Mouse (Mus musculus) urinary bladder, adult 2 months (tissue): ENCODE data around the gene Olfr706. TPM values are rescaled to one million over a fixed set of nuclear protein-coding genes. Genes with fewer than 3 reads are reported as not detected.
"Not testable (repeated sequence)": the region's sequence is repeated elsewhere in the genome, so short reads cannot be mapped to it uniquely, and the experiment has no call there.

Experiments
- DNase-seq: peaks from one replicate; pipeline ENCODE4 v3.0.0; 2022; ENCODE audit warnings: low spot score
- polyA plus RNA-seq: library from polyadenylated mRNA; depleted of rRNA; stranded (reverse); fragments of >200 nt; gene quantifications from 2 replicates; pipeline ENCODE4 v1.2.3, GENCODE M21; 2012; rRNA removed

Olfr706 gene
- not detected in 2 replicates for polyA plus RNA-seq

GRCm38 (mm10) chr7:106888062-106888461 lies at the start of gene Olfr706:
Gene Olfr706, minus strand, starts transcription at chr7:106888162.
- DNase-seq: no peak

- DNase-seq: no peak
Measured at GRCm38 (mm10) chr7:106932119-106932518, 44.2 kb upstream of the Olfr706 start, which contains the start of gene Olfr709-ps1. Gene Olfr709-ps1, minus strand, starts transcription at chr7:106932219.

- not testable (repeated sequence) for DNase-seq
Measured at GRCm38 (mm10) chr7:106920961-106921360, 33.0 kb upstream of the Olfr706 start.

GRCm38 (mm10) chr7:106907676-106908075 lies 19.7 kb upstream of the Olfr706 start, which contains the start of gene Olfr1532-ps1:
Gene Olfr1532-ps1, plus strand, starts transcription at chr7:106908001.
- DNase-seq: no peak

- DNase-seq: not testable (repeated sequence)
Measured at GRCm38 (mm10) chr7:106901141-106901540, 13.2 kb upstream of the Olfr706 start, which contains the start of gene Olfr707. Gene Olfr707, minus strand, starts transcription at chr7:106901241.

- DNase-seq: no peak
Measured at GRCm38 (mm10) chr7:106876791-106877190, 11.2 kb downstream of the Olfr706 start, which contains the start of gene Olfr705. Gene Olfr705, minus strand, starts transcription at chr7:106876891.

- DNase-seq: no peak
Measured at GRCm38 (mm10) chr7:106862885-106863284, 25.1 kb downstream of the Olfr706 start, which contains the start of gene Olfr704. Gene Olfr704, plus strand, starts transcription at chr7:106863185.

- no peak for DNase-seq
Measured at GRCm38 (mm10) chr7:106843060-106843459, 44.9 kb downstream of the Olfr706 start, which contains the start of gene Olfr703. Gene Olfr703, plus strand, starts transcription at chr7:106843360.

- DNase-seq: no peak
Measured at GRCm38 (mm10) chr7:106833793-106834192, 54.2 kb downstream of the Olfr706 start, which contains the start of gene Olfr702. Gene Olfr702, minus strand, starts transcription at chr7:106833893.

Other genes starting within 250 kb of the Olfr706 start
- gene Olfr693, start 207.6 kb downstream of the Olfr706 start, polyA plus RNA-seq: not detected in 2 replicates
- gene Olfr694, start 196.3 kb downstream of the Olfr706 start, polyA plus RNA-seq: not detected in 2 replicates
- gene Olfr695, start 171.8 kb downstream of the Olfr706 start, polyA plus RNA-seq: not detected in 2 replicates
- gene Olfr697, start 145.7 kb downstream of the Olfr706 start, polyA plus RNA-seq: not detected in 2 replicates
- not detected in 2 replicates for gene Olfr698, start 132.8 kb downstream of the Olfr706 start, polyA plus RNA-seq
- gene Olfr699, start 95.0 kb downstream of the Olfr706 start, polyA plus RNA-seq: not detected in 2 replicates
- not detected in 2 replicates for gene Olfr700, start 79.3 kb downstream of the Olfr706 start, polyA plus RNA-seq
- gene Olfr701, start 74.0 kb downstream of the Olfr706 start, polyA plus RNA-seq: not detected in 2 replicates
- not detected in 2 replicates for gene Olfr702, start 54.3 kb downstream of the Olfr706 start, polyA plus RNA-seq
- not detected in 2 replicates for gene Olfr703, start 44.8 kb downstream of the Olfr706 start, polyA plus RNA-seq
- not detected in 2 replicates for gene Olfr704, start 25.0 kb downstream of the Olfr706 start, polyA plus RNA-seq
- gene Olfr705, start 11.3 kb downstream of the Olfr706 start, polyA plus RNA-seq: not detected in 2 replicates
- gene Olfr707, start 13.1 kb upstream of the Olfr706 start, polyA plus RNA-seq: not detected in 2 replicates
- gene Olfr1532-ps1, start 19.8 kb upstream of the Olfr706 start, polyA plus RNA-seq: not detected in 2 replicates
- gene Olfr709-ps1, start 44.1 kb upstream of the Olfr706 start, polyA plus RNA-seq: not detected in 2 replicates
- not detected in 2 replicates for gene Olfr710, start 60.1 kb upstream of the Olfr706 start, polyA plus RNA-seq
- not detected in 2 replicates for gene Olfr6, start 75.8 kb upstream of the Olfr706 start, polyA plus RNA-seq
- gene Olfr711, start 87.3 kb upstream of the Olfr706 start, polyA plus RNA-seq: not detected in 2 replicates
- gene Olfr2, start 117.9 kb upstream of the Olfr706 start, polyA plus RNA-seq: not detected in 2 replicates
- gene Olfr713, start 143.0 kb upstream of the Olfr706 start, polyA plus RNA-seq: not detected in 2 replicates
- gene Olfr714, start 182.8 kb upstream of the Olfr706 start, polyA plus RNA-seq: not detected in 2 replicates
- gene Olfr17, start 205.1 kb upstream of the Olfr706 start, polyA plus RNA-seq: not detected in 2 replicates
- gene Olfr715b, start 222.2 kb upstream of the Olfr706 start, polyA plus RNA-seq: not detected in 2 replicates
- not detected in 2 replicates for gene Olfr715, start 242.9 kb upstream of the Olfr706 start, polyA plus RNA-seq